Mouse (Mus musculus) megakaryocyte, embryonic 14.5 days (primary cell): ENCODE data around the gene Ipcef1.

Source experiments
- FLI1 ChIP-seq: IDR thresholded peaks from 2 replicates; pipeline ENCODE4 v1.6.1; 2012; ENCODE audit warnings: low read length, inconsistent platforms, mixed read lengths
- GATA1 ChIP-seq: IDR thresholded peaks from 3 replicates; pipeline ENCODE4 v1.6.1; 2012; ENCODE audit warnings: mixed read lengths, low read length, inconsistent platforms, borderline replicate concordance

GRCm38 (mm10) chr10:6930889-6931288 is 121.4 kb downstream of the Ipcef1 start:
- no peak for TF ChIP-seq GATA1
- no peak for TF ChIP-seq FLI1
